Mouse (Mus musculus): ENCODE results near the gene Ddx20.

- no peak for TF ChIP-seq CTCF (IDR thresholded peaks at IDR 0.05; ENCODE audit: insufficient read depth, low read depth, low read length)
- TF ChIP-seq POLR2A (IDR thresholded peaks at IDR 0.05; ENCODE audit: insufficient read depth, low read depth, low read length): no peak
Observed at GRCm38 (mm10) chr3:105670801-105671200, 16.6 kb downstream of the Ddx20 start.
